Mouse (Mus musculus) layer of hippocampus, adult 9-10 months (tissue): ENCODE measurements at regions not wholly inside any gene's neighbourhood (a gene's known extent, or its start where the extent isn't known, plus 50 kb on each side); places are given as distances from the start of the nearest gene placed in this dataset.

Source experiments
- DNase-seq: peaks from one replicate; pipeline ENCODE4 v3.0.0; 2022; ENCODE audit warnings: low spot score

- DNase-seq: no peak
Measured at GRCm38 (mm10) chr7:129818833-129819232, 227.2 kb downstream of the Wdr11 start.

GRCm38 (mm10) chr7:129819651-129820050 is 228.0 kb downstream of the Wdr11 start:
- no peak for DNase-seq

- DNase-seq: no peak
Measured at GRCm38 (mm10) chr7:129828970-129829369, 237.3 kb downstream of the Wdr11 start.

GRCm38 (mm10) chr7:129832830-129833229 is 241.2 kb downstream of the Wdr11 start:
- DNase-seq: no peak

GRCm38 (mm10) chr7:129842303-129843122 is 250.8 kb downstream of the Wdr11 start:
- DNase-seq: peak; percentile 10

GRCm38 (mm10) chr7:129847136-129847535 is 255.5 kb downstream of the Wdr11 start:
- no peak for DNase-seq

GRCm38 (mm10) chr7:129853596-129853995 is 261.9 kb downstream of the Wdr11 start:
- DNase-seq: no peak

- no peak for DNase-seq
Measured at GRCm38 (mm10) chr7:129854942-129855341, 263.3 kb downstream of the Wdr11 start.

- no peak for DNase-seq
Measured at GRCm38 (mm10) chr7:129862966-129863365, 271.3 kb downstream of the Wdr11 start.

- no peak for DNase-seq
Measured at GRCm38 (mm10) chr7:129865536-129865935, 273.9 kb downstream of the Wdr11 start.

GRCm38 (mm10) chr7:129872208-129872790 is 280.6 kb downstream of the Wdr11 start:
- DNase-seq: no peak

GRCm38 (mm10) chr7:129876202-129876851 is 284.7 kb downstream of the Wdr11 start:
- DNase-seq: no peak

- no peak for DNase-seq
Measured at GRCm38 (mm10) chr7:129876852-129877223, 285.2 kb downstream of the Wdr11 start.

GRCm38 (mm10) chr7:129896291-129896690 is 304.6 kb downstream of the Wdr11 start:
- no peak for DNase-seq

GRCm38 (mm10) chr7:129897511-129897910 is 305.8 kb downstream of the Wdr11 start:
- DNase-seq: no peak

- DNase-seq: no peak
Measured at GRCm38 (mm10) chr7:129902256-129902655, 310.6 kb downstream of the Wdr11 start.

- no peak for DNase-seq
Measured at GRCm38 (mm10) chr7:129903126-129903525, 311.5 kb downstream of the Wdr11 start.

GRCm38 (mm10) chr7:129906131-129906530 is 314.5 kb downstream of the Wdr11 start:
- no peak for DNase-seq

- DNase-seq: no peak
Measured at GRCm38 (mm10) chr7:129908826-129909225, 317.2 kb downstream of the Wdr11 start.

- no peak for DNase-seq
Measured at GRCm38 (mm10) chr7:129909730-129910129, 318.1 kb downstream of the Wdr11 start.

- DNase-seq: no peak
Measured at GRCm38 (mm10) chr7:129910826-129911225, 319.2 kb downstream of the Wdr11 start.

GRCm38 (mm10) chr7:129914871-129915270 is 323.2 kb downstream of the Wdr11 start:
- no peak for DNase-seq
